Mouse (Mus musculus) lung, postnatal 0 days (tissue): ENCODE measurements around the gene Shisa9.

ENCODE experiments used
- CTCF ChIP-seq: IDR thresholded peaks from 2 replicates; pipeline ENCODE4 v1.5.1; 2016; ENCODE audit warnings: antibody characterized with exemption, mild to moderate bottlenecking
- EP300 ChIP-seq: IDR thresholded peaks from 2 replicates; pipeline ENCODE4 v1.6.1; 2016; ENCODE audit warnings: antibody characterized with exemption, mild to moderate bottlenecking, control low read depth

GRCm38 (mm10) chr16:11976737-11977136 is 7.2 kb upstream of the Shisa9 start:
- TF ChIP-seq EP300: no peak
- TF ChIP-seq CTCF: no peak
